Mouse (Mus musculus): ENCODE results near the gene Pcdh10. TPM values are rescaled to one million over a fixed set of nuclear protein-coding genes. Genes with fewer than 3 reads are reported as not detected.

Pcdh10 gene
- polyA plus RNA-seq, 1 experiment from 2014 or later, result 0.75 TPM

- WGBS, result under 1% methylated on average over 81 of the region's 82 CpGs
- H3K4me1 ChIP-seq (replicated peaks; ENCODE audit: control insufficient read depth, insufficient read depth, low read length), result peaks cover 2% of the 10 kb centered on the region
- H3K4me2 ChIP-seq, result peak overlapping the region; percentile 81
- no peaks in the 10 kb centered on the region for H3K9me3 ChIP-seq (ENCODE audit: control insufficient read depth, low read length)
- H3K27me3 ChIP-seq (replicated peaks; ENCODE audit: control insufficient read depth, insufficient read depth, low read length), result peaks cover 67% of the 10 kb centered on the region
- no peak for ATAC-seq (replicated peaks; ENCODE audit: low FRiP score)
- H3K9ac ChIP-seq (ENCODE audit: low read depth, low read length), result no peak overlapping the region
- H3K27ac ChIP-seq (ENCODE audit: low read depth, low read length), result no peak overlapping the region
- no peaks in the 10 kb centered on the region for H3K36me3 ChIP-seq (ENCODE audit: control insufficient read depth, insufficient read depth, low read length)
- DNase-seq (ENCODE audit: low spot score), result peak; percentile 38
- H3K4me3 ChIP-seq (ENCODE audit: low read depth, low read length), result peak overlapping the region; percentile 47
Observed at GRCm38 (mm10) chr3:45380811-45381761, 2.9 kb downstream of the Pcdh10 start.

DNA sequence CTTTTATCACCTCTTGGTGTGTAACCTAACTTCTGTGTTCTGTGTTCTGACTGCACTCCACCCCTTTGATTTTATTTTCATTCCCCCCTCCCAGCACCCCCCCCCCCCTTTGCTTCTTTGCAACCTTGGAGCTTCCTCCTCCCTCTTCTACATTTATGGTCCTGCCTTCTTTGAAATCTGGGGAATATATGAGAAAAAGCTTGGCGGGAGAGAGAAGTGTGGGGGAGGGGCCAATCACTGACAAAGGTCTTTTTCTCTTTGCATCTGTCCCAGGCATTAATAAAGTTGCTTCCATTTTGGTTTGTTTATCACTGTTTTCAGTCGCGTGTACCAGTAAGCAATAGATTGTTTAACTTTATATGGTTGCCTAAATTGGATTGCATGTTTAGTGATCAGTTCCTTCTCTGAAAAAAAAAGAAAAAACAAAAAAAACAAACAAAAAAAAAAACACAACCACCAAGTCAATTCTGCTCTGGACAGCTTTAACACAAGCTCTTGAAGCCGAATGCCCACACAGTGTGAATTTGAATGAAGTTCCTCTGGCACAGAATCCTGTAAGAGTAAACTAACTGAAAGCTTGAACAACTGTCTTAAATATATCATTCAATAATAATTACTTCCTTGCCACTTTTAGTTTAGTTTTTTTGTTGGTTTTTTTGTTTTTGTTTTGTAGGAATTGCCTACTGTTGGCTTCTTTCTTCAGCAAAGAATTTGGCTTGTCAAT is 4.0 kb downstream of the Pcdh10 start:
- Histone ChIP-seq H3K4me3 (ENCODE audit: low read depth, low read length) (no peak overlapping the region), H3K9ac (ENCODE audit: low read depth, low read length) (no peak overlapping the region), H3K27me3 (replicated peaks; ENCODE audit: control insufficient read depth, insufficient read depth, low read length) (peaks cover 56% of the 10 kb centered on the region), H3K36me3 (ENCODE audit: control insufficient read depth, insufficient read depth, low read length) (no peaks in the 10 kb centered on the region), H3K4me1 (replicated peaks; ENCODE audit: control insufficient read depth, insufficient read depth, low read length) (peaks cover 2% of the 10 kb centered on the region), H3K27ac (ENCODE audit: low read depth, low read length) (no peak overlapping the region), H3K4me2 (no peak overlapping the region), H3K9me3 (ENCODE audit: control insufficient read depth, low read length) (no peaks in the 10 kb centered on the region)
- 38% methylated on average over 4 of the region's 4 CpGs for WGBS
- no peak for DNase-seq (ENCODE audit: low spot score)
- ATAC-seq (replicated peaks; ENCODE audit: low FRiP score), result no peak

GRCm38 (mm10) chr3:45383831-45384230 is 5.6 kb downstream of the Pcdh10 start:
- Histone ChIP-seq H3K36me3 (ENCODE audit: control insufficient read depth, insufficient read depth, low read length) (no peaks in the 10 kb centered on the region), H3K9me3 (ENCODE audit: control insufficient read depth, low read length) (no peaks in the 10 kb centered on the region), H3K4me1 (replicated peaks; ENCODE audit: control insufficient read depth, insufficient read depth, low read length) (no peaks in the 10 kb centered on the region; the same call in 1 of the 2 replicates), H3K27ac (ENCODE audit: low read depth, low read length) (no peak overlapping the region), H3K27me3 (replicated peaks; ENCODE audit: control insufficient read depth, insufficient read depth, low read length) (peaks cover 40% of the 10 kb centered on the region), H3K9ac (ENCODE audit: low read depth, low read length) (no peak overlapping the region), H3K4me3 (ENCODE audit: low read depth, low read length) (no peak overlapping the region), H3K4me2 (no peak overlapping the region)
- 58% methylated on average over 2 of the region's 2 CpGs for WGBS
- DNase-seq (ENCODE audit: low spot score) (no peak), ATAC-seq (replicated peaks; ENCODE audit: low FRiP score) (no peak)

DNA sequence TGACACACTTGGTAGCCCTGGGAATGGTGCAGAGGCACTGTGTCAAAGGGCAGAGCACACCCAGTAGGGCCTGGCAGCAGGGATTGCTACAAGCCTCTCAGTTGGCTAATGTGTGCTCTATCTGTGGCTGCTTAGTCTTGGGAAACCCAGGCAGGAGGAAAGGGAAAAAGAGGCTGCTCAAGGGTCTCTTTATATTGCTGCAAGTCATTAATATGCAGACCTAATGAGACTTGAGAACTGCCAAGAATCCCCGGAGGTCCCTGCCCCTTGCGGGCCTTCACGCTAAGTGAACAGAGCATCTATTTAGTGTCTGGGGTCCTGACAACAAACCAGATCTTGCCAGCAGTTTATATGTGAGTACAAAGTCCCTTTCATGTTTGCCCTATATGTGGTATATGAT is 6.8 kb downstream of the Pcdh10 start:
- ATAC-seq (replicated peaks; ENCODE audit: low FRiP score), result no peak
- H3K4me2 ChIP-seq, result no peak overlapping the region
- 76% methylated on average over 3 of the region's 3 CpGs for WGBS

DNA sequence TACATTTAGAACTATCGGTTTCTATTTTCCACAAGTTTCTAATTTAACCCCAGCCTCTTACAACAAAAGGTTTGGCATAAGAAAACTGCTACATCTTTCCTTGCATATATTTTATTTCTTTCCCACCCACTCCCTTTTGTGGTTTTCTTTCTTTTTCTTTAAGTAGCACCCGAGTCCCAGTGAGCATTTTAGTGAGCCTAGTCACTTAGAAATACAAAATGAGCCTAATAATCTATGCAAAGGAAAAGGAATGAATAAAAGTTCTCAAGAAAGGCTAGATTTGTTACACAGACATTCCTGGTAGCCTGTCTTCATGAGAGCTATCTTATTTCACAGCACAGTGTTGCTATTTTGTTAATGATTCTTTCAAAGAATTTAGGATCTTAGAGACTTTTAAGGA is 7.3 kb downstream of the Pcdh10 start:
- H3K9ac ChIP-seq (ENCODE audit: low read depth, low read length), result no peak overlapping the region
- H3K4me2 ChIP-seq, result no peak overlapping the region
- no peaks in the 10 kb centered on the region for H3K9me3 ChIP-seq (ENCODE audit: control insufficient read depth, low read length)
- no peak overlapping the region for H3K27ac ChIP-seq (ENCODE audit: low read depth, low read length)
- H3K4me3 ChIP-seq (ENCODE audit: low read depth, low read length), result no peak overlapping the region
- no peaks in the 10 kb centered on the region; the same call in 1 of the 2 replicates for H3K4me1 ChIP-seq (replicated peaks; ENCODE audit: control insufficient read depth, insufficient read depth, low read length)
- H3K27me3 ChIP-seq (replicated peaks; ENCODE audit: control insufficient read depth, insufficient read depth, low read length), result peaks cover 23% of the 10 kb centered on the region
- no peaks in the 10 kb centered on the region for H3K36me3 ChIP-seq (ENCODE audit: control insufficient read depth, insufficient read depth, low read length)
- ATAC-seq (replicated peaks; ENCODE audit: low FRiP score) (no peak), DNase-seq (ENCODE audit: low spot score) (no peak)
- WGBS, result 70% methylated on average over 2 of the region's 2 CpGs

More for the DNA sequence above, 6.8 kb downstream of the Pcdh10 start:
- no peaks in the 10 kb centered on the region for H3K36me3 ChIP-seq (ENCODE audit: control insufficient read depth, insufficient read depth, low read length)
- no peak overlapping the region for H3K27ac ChIP-seq (ENCODE audit: low read depth, low read length)
- H3K4me1 ChIP-seq (replicated peaks; ENCODE audit: control insufficient read depth, insufficient read depth, low read length), result no peaks in the 10 kb centered on the region; the same call in 1 of the 2 replicates
- no peaks in the 10 kb centered on the region for H3K9me3 ChIP-seq (ENCODE audit: control insufficient read depth, low read length)
- no peak overlapping the region for H3K4me3 ChIP-seq (ENCODE audit: low read depth, low read length)
- H3K9ac ChIP-seq (ENCODE audit: low read depth, low read length), result no peak overlapping the region
- no peak for DNase-seq (ENCODE audit: low spot score)
- peaks cover 28% of the 10 kb centered on the region for H3K27me3 ChIP-seq (replicated peaks; ENCODE audit: control insufficient read depth, insufficient read depth, low read length)

DNA sequence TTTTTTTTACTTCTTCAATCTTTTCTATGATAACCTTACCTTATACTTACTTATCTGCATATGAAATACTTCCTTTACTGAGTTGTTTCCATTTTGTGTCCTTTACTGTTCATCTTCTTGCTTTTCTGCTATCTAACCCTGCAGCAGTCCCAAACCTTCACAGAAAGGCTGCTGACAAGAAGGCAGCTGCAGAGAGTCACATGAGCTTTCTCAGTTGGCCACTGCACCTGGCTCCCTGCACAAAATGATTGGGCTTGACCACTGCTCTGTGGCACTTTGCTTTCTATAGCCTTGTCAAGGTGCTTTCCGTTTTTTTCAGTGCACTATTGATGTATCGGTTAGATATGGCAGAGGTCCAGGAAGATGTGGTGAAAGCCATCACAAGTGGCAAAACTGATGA is 8.3 kb downstream of the Pcdh10 start:
- Histone ChIP-seq H3K4me1 (replicated peaks; ENCODE audit: control insufficient read depth, insufficient read depth, low read length) (no peaks in the 10 kb centered on the region), H3K4me3 (ENCODE audit: low read depth, low read length) (no peak overlapping the region), H3K36me3 (ENCODE audit: control insufficient read depth, insufficient read depth, low read length) (no peaks in the 10 kb centered on the region), H3K9ac (ENCODE audit: low read depth, low read length) (no peak overlapping the region), H3K4me2 (no peak overlapping the region), H3K9me3 (ENCODE audit: control insufficient read depth, low read length) (no peaks in the 10 kb centered on the region), H3K27ac (ENCODE audit: low read depth, low read length) (no peak overlapping the region), H3K27me3 (replicated peaks; ENCODE audit: control insufficient read depth, insufficient read depth, low read length) (peaks cover 13% of the 10 kb centered on the region)
- no peak for DNase-seq (ENCODE audit: low spot score)
- WGBS, result 70% methylated on average over 2 of the region's 2 CpGs
- ATAC-seq (replicated peaks; ENCODE audit: low FRiP score), result no peak

DNA sequence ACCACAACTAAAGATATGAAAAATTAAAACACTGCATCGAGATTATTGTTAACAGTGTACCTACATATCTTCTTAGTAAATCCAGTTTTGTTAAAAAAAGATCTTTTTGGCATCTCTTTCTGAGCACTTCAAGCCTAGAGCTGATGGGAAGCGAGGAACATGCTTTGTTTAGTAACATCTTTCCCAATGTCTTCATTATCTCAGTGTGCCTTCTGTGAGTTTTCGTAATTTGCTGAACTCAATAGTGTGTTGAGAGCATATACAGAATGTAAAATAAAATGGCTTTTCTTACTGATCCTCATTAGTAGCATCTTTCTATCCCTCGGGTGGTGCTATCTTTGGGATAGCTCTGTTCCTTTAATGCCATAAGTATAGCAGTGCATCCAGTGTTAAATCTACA is 18.9 kb downstream of the Pcdh10 start:
- Histone ChIP-seq H3K9me3 (ENCODE audit: control insufficient read depth, low read length) (no peaks in the 10 kb centered on the region), H3K27me3 (replicated peaks; ENCODE audit: control insufficient read depth, insufficient read depth, low read length) (no peaks in the 10 kb centered on the region), H3K27ac (ENCODE audit: low read depth, low read length) (no peak overlapping the region), H3K4me3 (ENCODE audit: low read depth, low read length) (no peak overlapping the region), H3K9ac (ENCODE audit: low read depth, low read length) (no peak overlapping the region), H3K4me1 (replicated peaks; ENCODE audit: control insufficient read depth, insufficient read depth, low read length) (no peaks in the 10 kb centered on the region), H3K4me2 (no peak overlapping the region), H3K36me3 (ENCODE audit: control insufficient read depth, insufficient read depth, low read length) (no peaks in the 10 kb centered on the region)
- DNase-seq (ENCODE audit: low spot score), result no peak
- 74% methylated on average over 4 of the region's 4 CpGs for WGBS
- no peak for ATAC-seq (replicated peaks; ENCODE audit: low FRiP score)

GRCm38 (mm10) chr3:45403239-45403638 is 25.0 kb downstream of the Pcdh10 start:
- no peak overlapping the region for H3K4me2 ChIP-seq
- H3K27me3 ChIP-seq (replicated peaks; ENCODE audit: control insufficient read depth, insufficient read depth, low read length), result no peaks in the 10 kb centered on the region
- no peaks in the 10 kb centered on the region for H3K9me3 ChIP-seq (ENCODE audit: control insufficient read depth, low read length)
- no peak overlapping the region for H3K27ac ChIP-seq (ENCODE audit: low read depth, low read length)
- no peak for ATAC-seq (replicated peaks; ENCODE audit: low FRiP score)
- no peak overlapping the region for H3K9ac ChIP-seq (ENCODE audit: low read depth, low read length)
- WGBS, result 83% methylated on average over 2 of the region's 2 CpGs
- no peaks in the 10 kb centered on the region for H3K36me3 ChIP-seq (ENCODE audit: control insufficient read depth, insufficient read depth, low read length)
- no peak for DNase-seq (ENCODE audit: low spot score)
- no peaks in the 10 kb centered on the region for H3K4me1 ChIP-seq (replicated peaks; ENCODE audit: control insufficient read depth, insufficient read depth, low read length)
- H3K4me3 ChIP-seq (ENCODE audit: low read depth, low read length), result no peak overlapping the region
